Mouse (Mus musculus): ENCODE measurements at regions not wholly inside any gene's neighbourhood (a gene's known extent, or its start where the extent isn't known, plus 50 kb on each side); places are given as distances from the start of the nearest gene placed in this dataset.
"Not testable (repeated sequence)": the region's sequence is repeated elsewhere in the genome, so short reads cannot be mapped to it uniquely, and the experiment has no call there.

DNA sequence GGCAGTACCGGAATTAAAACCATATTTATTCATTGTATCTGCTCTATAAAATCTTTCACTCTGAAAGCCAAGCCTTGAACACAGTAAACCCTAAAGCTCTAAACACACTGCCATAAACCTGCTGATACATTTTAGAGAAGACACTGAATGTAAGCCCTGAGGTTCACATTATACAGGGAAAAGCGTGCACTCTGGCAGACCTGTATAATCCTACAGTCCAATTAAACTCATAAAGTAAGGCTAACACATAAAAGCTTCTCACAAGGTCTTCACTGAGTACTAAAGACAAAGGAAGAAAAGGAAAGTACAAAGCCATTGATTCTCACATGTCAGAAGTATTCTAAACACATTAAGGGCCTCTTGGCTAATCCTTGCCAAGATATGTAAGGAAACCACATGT is 302.8 kb downstream of the Cylc2 start:
- DNase-seq, result no peak

DNA sequence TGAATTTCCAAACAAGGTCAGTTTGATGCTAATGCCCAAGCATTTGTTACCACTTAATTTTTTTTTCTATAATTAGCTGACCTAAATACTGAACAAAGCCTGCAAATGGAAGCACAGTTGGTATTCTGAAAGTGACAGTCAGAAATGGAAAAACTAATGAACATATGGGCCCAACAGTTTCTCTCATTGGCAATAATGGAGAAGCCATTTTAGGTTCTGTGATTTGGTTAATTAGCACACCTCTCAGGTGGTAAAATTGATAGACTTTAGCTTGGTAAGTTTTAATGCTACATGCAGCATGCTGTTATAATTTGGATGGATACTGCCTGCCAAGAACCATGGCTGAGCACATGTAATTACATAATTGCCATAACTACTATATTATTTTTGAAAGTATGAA is 303.3 kb downstream of the Cylc2 start:
- DNase-seq, result no peak

DNA sequence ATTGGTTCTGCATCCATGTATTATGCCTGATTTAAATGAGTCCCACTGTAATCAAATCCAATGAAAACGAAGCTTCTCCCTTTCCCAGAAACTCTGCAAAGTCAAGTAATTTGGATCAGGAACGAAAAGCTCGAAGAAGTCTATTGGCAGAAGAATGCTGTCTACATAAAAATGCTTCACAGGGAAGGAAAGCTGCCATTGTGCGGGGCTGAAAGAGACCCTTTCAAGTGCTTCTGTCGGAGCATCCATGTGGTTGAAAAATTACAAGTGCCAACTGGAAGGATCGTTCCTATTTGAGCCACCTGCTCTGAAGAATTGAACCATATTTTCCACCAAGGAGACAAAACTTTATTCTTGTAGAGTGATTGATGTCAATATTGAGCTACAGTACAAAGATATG is 328.9 kb downstream of the Cylc2 start:
- no peak for DNase-seq

DNA sequence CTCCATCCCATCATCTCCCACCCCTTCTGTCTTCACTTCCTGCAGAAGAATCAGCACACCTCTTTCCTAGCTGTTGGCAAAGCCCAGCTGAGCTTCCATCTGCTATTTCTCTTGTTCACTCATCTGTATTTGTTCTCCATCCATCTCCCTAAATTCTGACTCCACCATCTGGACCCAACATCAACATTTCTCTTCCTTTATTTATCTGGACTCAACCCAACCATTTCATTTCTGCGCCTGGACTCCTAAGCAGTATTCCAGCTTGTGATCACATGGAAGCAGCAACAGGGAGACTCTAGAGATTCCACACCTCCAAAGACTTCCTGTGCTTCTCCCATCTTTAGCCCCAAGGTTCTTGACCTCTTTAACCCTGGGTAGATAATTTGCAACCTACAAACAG is 343.2 kb downstream of the Cylc2 start:
- DNase-seq, result no peak

GRCm38 (mm10) chr4:51560100-51560499 is 343.6 kb downstream of the Cylc2 start:
- no peak for DNase-seq

- DNase-seq, result no peak
Observed at GRCm38 (mm10) chr4:51562379-51562778, 345.9 kb downstream of the Cylc2 start.

DNA sequence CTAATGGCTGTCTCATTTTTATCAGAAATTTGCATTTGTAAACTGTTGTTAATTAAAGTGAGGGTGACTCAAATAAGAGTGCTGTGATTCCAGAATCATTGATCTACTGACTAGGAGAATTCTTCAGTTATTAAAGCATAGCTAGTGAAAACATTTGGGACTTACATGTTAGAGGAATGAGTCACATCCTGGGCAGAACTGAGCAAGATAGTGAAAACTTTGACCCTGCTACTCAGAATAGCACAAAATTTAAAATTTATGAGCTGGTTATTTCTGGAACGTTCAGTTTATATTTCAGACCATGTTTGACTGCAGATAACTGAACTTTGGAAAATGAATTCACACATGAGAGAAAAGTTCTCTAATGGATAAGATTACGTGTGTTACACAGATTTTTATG is 360.0 kb downstream of the Cylc2 start:
- DNase-seq, result peak in 1 of 2 experiments; percentile 9

GRCm38 (mm10) chr4:51594044-51594443 is 377.6 kb downstream of the Cylc2 start:
- DNase-seq, result peak in 1 of 2 experiments; percentile 11

DNA sequence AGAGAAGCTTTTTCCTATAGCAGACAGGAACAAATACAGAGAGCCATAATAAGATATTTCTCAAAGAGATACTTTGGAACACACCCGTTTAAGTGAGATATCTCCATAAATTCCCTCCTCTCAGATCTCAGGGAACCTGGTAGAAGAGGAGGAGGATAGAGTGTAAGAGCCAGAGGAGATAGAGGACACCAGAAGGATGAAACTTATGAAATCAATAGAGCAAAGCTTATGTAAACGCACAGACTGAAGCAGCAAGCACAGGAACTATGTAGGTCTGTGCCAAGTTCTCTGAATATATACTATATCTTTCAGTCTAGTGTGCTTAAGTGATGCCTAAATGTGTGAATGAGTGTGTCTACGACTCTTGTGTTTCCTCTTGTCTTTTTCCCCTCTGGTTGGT is 381.4 kb downstream of the Cylc2 start:
- DNase-seq, result no peak

DNA sequence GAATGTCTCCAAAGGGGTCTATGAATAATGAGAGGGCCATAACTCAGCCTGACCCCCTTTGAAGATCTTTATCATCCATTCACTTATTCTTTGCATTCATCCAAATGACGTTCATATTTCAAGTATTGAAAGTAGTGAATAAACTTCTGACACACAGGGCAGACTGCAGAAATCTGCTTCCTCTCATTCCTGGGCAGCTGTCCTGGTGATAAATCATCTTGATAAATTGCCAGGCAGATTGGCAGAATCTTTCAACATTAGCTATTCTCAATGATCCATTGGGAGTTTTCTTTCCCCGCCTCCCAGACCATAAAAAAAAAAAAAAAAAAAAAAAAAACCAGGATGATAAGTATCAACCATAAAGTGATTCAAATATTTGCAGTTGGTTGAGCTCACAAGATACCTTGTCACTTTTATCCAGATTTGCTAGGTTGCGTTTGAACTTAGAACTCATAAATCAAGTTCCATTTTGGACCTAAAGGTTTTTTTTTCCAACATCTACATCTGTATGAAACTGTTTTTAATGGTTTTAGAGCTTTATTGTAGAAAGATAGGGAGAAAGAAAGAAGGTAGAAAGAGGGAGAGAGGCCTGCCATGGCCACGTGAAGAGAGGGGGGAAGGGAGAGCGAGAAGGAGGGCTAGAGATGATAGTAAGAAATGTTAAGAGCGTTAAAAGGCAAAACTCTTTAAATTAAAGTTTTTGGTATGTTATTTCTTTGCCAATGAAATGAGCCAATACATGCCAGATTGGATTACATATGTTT is 383.7 kb downstream of the Cylc2 start:
- DNase-seq, result no peak

DNA sequence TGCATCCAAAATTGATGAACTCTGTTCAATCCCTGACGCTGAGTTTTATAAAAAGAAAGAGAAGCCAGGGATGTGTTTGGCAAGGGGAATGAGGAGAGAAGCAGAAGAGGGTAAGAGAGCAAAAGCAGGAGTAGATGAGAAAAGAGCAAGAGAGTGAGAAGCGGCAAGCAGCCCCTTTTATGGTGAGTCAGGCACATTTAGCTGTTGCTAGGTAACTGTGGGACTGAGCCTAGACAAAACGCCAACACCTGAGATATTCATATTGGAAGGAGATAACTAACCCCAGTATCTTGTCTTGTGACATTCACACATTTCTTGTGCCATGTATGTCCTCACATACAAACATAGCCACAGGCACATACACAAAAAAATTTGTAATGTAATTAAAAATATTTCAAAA is 410.8 kb downstream of the Cylc2 start:
- DNase-seq, result no peak

DNA sequence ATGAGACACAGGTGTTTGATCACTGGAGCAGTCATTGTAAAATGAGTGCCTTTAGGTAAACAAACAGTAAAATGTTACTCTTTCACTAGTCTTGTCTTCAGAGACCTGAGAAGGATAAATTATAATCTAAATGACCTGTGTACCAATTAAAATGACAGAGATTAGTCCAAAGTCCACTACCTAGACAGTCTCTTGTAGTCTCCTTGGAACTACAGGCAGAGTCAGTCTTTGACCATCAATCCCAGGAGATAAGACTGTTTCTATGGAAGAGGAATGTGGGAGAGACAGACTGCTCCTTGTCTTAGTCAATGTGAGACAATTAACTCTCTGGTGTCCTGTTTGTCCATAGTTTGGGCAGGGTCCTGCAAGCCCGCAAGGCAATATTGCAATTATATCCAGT is 417.0 kb downstream of the Cylc2 start:
- no peak for DNase-seq

DNA sequence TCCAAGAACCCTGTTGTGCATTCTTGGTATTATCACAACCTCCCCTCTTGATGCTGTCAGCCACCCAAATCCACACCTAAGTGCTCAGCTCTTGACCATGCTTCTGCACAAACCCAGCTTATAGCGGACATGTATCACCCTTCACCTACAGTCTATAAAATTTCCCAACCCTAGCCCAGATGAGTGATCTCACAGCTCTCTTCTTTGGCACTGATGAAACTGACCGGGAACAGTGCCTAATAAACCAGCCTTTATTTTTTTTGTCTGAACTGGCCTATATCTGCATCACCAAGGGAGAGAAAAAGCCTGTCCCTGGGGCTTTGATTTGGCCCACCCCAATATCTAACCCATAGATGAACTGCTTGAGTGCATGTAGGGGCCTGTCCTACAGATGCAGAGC is 440.8 kb downstream of the Cylc2 start:
- peak in 1 of 2 experiments; percentile 2 for DNase-seq

DNA sequence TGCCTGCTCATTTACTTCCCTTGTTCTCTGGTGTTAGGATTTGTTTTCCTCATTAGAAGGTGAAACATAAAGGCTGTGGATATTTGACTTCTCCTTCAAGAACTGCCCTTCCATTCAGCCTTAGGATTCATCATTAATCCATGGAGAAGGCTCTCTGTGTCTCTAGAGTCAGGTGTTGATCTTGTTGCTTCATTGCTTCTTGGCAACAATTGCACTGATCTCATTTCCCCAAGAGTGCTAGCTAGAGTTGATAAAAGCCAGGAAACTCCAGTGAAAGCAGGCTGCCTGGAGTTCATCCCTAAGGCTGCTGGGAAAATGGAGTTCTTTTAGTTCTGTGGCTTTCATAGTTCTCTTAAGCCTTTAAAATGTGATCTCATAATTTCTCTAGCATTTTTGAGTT is 441.8 kb downstream of the Cylc2 start:
- DNase-seq, result no peak

GRCm38 (mm10) chr4:51671516-51671915 is 455.0 kb downstream of the Cylc2 start:
- DNase-seq, result no peak

DNA sequence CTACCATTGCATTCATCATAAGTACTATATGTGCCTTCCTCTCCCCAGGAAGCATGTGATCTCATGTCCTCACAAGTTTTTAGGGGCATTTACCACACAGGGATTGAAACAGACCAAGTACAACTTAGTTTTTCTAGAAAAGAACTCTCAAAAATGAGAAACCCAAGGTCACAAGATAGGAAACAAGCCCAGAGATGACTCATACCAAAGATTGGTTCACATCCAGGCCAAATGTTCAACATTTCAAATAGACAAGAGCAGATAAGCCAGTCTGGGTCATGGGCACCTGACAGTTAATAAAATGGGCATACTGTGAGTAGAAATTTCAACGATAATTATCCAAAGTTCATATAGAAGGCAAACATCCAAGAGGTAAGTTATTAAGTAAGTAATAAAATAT is 457.9 kb downstream of the Cylc2 start:
- peak; percentile 16 to 48 for DNase-seq

- DNase-seq, result no peak
Observed at GRCm38 (mm10) chr4:51679097-51679496, 462.6 kb downstream of the Cylc2 start.

- not testable (repeated sequence) for DNase-seq
Observed at GRCm38 (mm10) chr4:51683345-51683744, 466.9 kb downstream of the Cylc2 start.

DNA sequence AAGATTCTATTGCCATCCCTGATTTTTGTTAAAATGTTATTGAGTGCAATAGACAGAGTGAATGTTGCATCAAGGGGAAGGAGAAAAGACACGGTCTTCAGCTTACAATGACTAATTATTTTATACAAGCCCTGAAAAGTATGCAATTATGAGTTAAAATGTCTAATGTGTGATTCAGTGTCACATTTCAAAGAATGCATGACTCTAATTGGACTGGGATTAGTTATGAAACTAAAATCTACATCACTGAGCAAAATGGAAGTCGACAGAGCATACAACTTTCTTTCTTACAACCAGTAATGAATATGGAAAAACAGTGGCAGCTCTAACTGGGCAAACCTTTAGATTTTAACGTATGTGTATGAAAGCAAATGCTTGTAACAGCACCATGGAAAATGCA is 470.2 kb downstream of the Cylc2 start:
- no peak for DNase-seq

Measured in adrenal gland, postnatal 36 days (tissue).